Mouse (Mus musculus) heart, postnatal 36 days (tissue): ENCODE measurements around the gene Icam1. TPM values are rescaled to one million over a fixed set of nuclear protein-coding genes. Genes with fewer than 3 reads are reported as not detected.

Source experiments
- DNase-seq, 2 experiments: peaks; one replicate each; pipeline ENCODE4 v3.0.0; 2021 to 2022
- intact Hi-C: fragments of 180-260 bp; cut with DNase I; formaldehyde crosslinking; loops from one replicate; pipeline ENCODE4 v1.15.1; 2025
- total RNA-seq, 2 experiments: library from RNA; stranded (reverse); gene quantifications; 2 replicates each; pipeline ENCODE4 v1.2.3; 2021

The Icam1 gene
- total RNA-seq, 2 experiments from 2014 or later: 8.5 to 9.9 TPM

DNA sequence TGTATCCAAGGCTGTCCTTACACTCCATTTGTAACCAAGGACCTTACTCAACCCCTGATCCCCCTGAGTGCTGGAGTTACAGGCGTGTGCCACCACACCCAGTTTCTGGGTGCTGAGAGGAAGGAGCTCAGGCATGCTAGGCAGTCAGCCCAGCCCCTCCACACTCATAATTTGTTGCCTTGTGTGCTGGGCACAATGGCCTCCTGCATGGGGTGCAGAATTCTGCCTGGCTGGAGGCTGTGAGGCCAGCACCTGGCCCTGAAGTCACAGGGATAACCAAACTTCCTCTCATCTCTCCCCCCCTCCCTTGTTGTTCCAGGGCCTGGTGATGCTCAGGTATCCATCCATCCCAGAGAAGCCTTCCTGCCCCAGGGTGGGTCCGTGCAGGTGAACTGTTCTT is 2.8 kb downstream of the Icam1 start:
- intact Hi-C loops: no loop called here

GRCm38 (mm10) chr9:21021363-21021762 is 5.6 kb downstream of the Icam1 start:
- intact Hi-C loops: no loop called here
- no peak for DNase-seq

More for the DNA sequence above, 2.8 kb downstream of the Icam1 start:
- DNase-seq: no peak

DNA sequence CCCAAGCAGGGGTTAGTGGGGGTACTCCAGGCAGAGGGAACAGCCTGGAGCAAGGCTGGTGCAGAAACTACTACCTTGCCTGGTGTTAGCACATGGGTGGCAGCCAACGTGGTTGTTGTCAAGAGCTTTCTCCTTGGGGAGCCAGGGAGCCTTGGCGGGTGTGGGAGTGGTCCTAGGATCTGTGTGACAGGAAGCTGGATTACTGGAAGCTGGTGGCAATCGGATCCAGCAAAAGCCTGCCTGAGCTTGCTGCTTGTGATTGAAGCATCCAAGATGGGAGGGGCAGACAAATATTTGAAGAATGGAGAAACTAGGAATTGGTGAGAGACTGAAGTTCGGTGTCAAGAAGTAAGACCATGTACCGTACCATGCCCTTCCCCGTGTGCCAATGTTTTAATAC is 6.5 kb downstream of the Icam1 start:
- DNase-seq: no peak
- intact Hi-C loops: no loop called here

DNA sequence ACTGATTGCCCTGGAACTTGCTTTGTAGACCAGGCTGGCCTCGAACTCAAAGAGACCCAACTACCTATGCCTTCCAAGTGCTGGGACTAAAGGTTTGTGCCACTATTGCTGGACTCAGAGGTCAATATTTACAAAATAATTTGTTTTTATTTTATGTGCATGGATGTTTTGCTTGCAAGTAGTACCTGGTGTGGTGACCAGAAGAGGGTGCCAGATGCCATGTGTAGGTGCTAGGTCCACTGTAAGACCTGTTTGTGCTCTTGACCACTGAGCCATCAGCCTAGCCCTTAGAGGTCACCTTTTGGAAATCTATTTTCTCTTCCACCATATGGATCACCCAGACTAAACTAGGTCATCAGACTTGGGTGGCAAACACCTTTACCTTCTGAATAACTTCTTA is 6.9 kb downstream of the Icam1 start:
- intact Hi-C loops: no loop called here
- no peak for DNase-seq

- intact Hi-C loops: no loop called here
- DNase-seq: no peak
Observed at GRCm38 (mm10) chr9:21025258-21025810, 9.5 kb downstream of the Icam1 start.

DNA sequence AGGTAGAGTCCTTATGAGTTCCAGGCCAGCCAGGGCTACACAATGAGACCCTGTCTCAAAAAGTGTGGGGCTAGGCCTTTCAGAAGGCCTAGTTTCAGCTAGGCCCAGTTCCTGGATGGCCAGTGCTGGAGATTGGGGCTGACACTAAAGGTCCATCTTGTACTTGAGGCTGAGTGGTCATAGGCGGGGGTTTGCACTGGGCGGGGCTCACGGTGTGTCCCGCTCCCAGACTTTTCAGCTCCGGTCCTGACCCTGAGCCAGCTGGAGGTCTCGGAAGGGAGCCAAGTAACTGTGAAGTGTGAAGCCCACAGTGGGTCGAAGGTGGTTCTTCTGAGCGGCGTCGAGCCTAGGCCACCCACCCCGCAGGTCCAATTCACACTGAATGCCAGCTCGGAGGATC is 11.1 kb downstream of the Icam1 start:
- intact Hi-C loops: no loop called here
- DNase-seq: no peak

GRCm38 (mm10) chr9:21027774-21028290 is 12.0 kb downstream of the Icam1 start:
- DNase-seq: no peak
- intact Hi-C loops: loop anchor here (2.0 kb wide), 1 partner anchor 13 kb away; the partner anchor contains the start of gene Icam1

DNA sequence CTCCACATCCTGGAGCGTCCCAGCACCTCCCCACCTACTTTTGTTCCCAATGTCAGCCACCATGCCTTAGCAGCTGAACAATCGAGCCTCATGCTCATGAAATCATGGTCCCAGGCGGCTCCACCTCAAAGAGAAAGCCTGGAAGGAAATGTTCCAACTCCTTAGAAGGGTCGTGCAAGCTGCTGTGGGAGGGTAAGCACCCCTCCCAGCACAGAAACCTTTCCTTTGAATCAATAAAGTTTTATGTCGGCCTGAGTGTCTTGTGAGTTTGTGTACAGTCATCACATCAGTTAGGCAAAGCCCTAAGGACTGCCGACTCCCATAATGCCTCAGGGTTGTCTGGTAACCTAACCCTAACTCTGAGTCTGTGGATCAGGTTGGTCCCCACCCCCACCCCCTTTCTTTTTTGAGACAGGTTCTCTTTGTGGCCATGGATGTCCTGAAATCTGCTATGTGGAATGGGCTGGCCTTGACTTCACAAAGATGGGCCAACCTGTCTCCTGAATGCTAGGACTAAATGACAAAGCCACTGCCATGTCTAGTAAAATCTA is 12.8 kb downstream of the Icam1 start:
- intact Hi-C loops: loop anchor here (1.0 to 2.0 kb wide), 2 partner anchors 14 to 26 kb away; partner anchors contain the start of genes Icam1 and Mrpl4
- no peak for DNase-seq

DNA sequence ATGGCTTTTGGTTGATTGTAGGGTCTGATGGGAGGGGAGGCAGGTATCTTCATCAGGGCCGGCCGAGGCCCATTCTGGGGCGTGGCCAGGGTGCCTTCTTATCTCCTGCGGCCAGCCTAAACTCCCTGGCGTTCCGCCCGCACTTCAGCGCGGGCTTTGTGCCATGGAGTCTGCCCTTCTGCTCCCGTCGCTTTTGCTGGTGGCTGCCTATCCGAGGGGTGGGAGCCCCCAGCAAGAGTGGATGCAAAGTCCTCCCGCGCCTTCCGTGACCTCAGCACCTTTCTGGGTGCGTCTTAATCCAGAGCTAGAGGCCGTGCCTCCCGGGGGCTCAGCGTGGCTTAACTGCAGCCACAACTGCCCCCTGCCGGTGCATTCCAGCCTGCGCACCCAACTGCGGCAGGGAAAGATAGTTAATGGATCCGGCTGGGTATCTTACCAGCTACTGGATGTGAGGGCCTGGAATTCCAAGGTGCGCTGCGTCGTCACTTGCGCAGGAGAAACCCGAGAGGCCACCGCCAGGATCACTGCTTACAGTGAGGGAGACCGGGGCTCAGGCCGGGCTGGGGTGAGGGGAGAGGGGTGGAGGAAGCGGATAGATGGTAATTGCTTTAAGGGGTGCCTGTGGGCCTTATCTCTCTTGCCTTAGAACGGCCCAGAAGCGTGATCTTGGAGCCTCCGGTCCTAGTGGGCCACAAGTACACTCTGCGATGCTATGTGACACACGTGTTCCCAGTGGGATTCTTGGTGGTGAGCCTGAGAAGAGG is 13.7 kb downstream of the Icam1 start, which contains the start of gene Icam4:
TSS of gene Icam4 (plus strand) at position 83 of the 764 bp plus-strand sequence.
- intact Hi-C loops: loop anchor here (1.0 to 5.0 kb wide), 4 partner anchors 15 to 107 kb away; partner anchors contain the start of genes Gm38431, Icam1, Mrpl4 and Raver1
- peak; percentile 87 to 88 for DNase-seq

- intact Hi-C loops: loop anchor here (2.0 to 5.0 kb wide), 2 partner anchors 62 to 107 kb away; partner anchors contain the start of genes Gm38431 and Raver1
- DNase-seq: no peak
Observed at GRCm38 (mm10) chr9:21030055-21030600, 14.3 kb downstream of the Icam1 start.

GRCm38 (mm10) chr9:21030781-21031250 is 15.0 kb downstream of the Icam1 start:
- intact Hi-C loops: loop anchor here (2.0 to 5.0 kb wide), 2 partner anchors 61 to 106 kb away; partner anchors contain the start of genes Gm38431 and Raver1
- DNase-seq: peak; percentile 80 to 86

- DNase-seq: peak; percentile 59 to 71
- intact Hi-C loops: loop anchor here (2.0 to 5.0 kb wide), 2 partner anchors 61 to 105 kb away; partner anchors contain the start of genes Gm38431 and Raver1
Observed at GRCm38 (mm10) chr9:21031251-21031895, 15.6 kb downstream of the Icam1 start.

GRCm38 (mm10) chr9:21031896-21032351 is 16.1 kb downstream of the Icam1 start, which contains the start of gene Icam5:
Gene Icam5, plus strand, starts transcription at chr9:21032073.
- DNase-seq: no peak
- intact Hi-C loops: loop anchor here (2.0 to 5.0 kb wide), 2 partner anchors 60 to 105 kb away; partner anchors contain the start of genes Gm38431 and Raver1

DNA sequence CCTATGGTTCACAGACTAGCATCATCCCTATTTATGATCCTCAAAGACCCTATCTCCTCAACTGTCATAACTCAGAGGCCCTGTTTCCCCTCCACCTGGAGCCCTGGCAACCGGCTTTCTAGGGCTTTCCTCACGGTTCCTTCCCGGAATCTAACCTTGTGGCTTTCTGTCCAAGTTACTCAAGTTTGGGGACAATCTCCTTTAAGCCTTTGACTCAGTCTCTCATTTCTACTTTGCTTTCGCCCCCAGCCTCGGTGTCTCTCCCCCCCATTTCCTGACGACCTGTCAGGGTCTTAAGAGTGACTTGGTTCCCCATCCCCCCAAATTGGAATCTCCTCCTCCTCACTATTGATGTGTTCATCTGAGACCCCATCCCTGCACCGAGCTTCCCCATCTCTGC is 16.7 kb downstream of the Icam1 start:
- intact Hi-C loops: loop anchor here (5.0 kb wide), 1 partner anchor 60 kb away; the partner anchor contains the start of genes Gm38431 and Raver1
- no peak for DNase-seq

DNA sequence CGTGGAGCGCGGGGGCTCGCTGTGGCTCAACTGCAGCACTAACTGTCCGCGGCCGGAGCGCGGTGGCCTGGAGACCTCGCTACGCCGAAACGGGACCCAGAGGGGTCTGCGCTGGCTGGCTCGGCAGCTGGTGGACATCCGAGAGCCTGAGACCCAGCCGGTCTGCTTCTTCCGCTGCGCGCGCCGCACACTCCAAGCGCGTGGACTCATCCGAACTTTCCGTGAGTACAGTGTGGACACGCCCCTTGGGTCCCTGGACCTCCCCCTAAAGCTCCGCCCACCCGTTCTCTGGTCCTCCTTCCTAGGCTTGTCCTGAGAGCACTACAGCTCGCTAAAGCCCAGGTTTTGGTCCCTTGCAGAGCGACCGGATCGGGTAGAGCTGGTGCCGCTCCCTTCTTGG is 17.4 kb downstream of the Icam1 start:
- peak; percentile 82 to 85 for DNase-seq
- intact Hi-C loops: loop anchor here (5.0 kb wide), 1 partner anchor 59 kb away; the partner anchor contains the start of genes Gm38431 and Raver1

DNA sequence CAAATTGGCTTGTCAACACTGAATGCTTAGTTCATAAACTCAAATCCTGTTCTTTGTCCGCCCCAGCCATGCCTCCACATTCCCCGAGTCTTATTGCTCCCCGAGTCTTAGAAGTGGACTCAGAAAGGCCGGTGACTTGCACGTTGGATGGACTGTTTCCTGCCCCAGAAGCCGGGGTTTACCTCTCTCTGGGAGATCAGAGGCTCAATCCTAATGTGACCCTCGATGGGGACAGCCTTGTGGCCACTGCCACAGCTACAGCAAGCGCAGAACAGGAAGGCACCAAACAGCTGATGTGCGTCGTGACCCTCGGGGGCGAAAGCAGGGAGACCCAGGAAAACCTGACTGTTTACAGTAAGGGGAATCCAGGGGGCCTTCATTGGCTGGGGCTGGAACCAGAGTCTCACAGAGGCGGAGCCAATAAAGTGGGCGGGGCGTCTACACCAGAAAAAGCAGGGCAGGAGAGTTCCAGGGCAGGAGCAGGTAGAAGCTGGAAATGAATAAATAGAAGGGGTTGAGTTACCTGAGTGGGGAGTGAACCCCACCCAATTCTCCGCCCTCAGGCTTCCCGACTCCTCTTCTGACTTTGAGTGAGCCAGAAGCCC is 18.8 kb downstream of the Icam1 start:
- DNase-seq: no peak
- intact Hi-C loops: loop anchor here (5.0 kb wide), 1 partner anchor 58 kb away; the partner anchor contains the start of genes Gm38431 and Raver1

GRCm38 (mm10) chr9:21035586-21035985 is 19.8 kb downstream of the Icam1 start:
- intact Hi-C loops: no loop called here
- DNase-seq: no peak

DNA sequence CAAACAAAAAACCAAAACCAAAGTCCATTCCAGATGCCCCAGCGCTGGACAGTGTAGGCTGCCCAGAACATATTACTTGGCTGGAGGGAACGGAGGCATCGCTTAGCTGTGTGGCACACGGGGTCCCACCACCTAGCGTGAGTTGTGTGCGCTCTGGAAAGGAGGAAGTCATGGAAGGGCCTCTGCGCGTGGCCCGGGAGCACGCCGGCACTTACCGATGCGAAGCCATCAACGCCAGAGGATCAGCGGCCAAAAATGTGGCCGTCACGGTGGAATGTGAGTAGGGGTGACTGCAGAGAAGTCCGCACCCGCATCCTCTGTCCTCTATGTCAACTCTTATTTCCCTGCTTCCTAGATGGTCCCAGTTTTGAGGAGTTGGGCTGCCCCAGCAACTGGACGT is 20.4 kb downstream of the Icam1 start:
- no peak for DNase-seq
- intact Hi-C loops: no loop called here

DNA sequence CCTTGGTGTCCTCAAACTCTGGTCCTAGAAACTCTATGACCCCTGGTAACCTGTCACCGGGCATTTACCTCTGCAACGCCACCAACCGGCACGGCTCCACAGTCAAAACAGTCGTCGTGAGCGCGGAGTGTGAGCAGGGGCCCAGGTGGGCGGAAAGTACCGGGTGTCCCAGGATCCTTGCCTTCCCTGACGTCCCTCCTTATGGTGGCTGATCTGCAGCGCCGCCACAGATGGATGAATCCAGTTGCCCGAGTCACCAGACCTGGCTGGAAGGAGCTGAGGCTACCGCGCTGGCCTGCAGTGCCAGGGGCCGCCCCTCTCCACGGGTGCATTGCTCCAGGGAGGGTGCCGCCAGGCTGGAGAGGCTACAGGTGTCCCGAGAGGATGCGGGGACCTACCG is 20.9 kb downstream of the Icam1 start:
- intact Hi-C loops: no loop called here
- DNase-seq: no peak
